Mouse (Mus musculus) limb, embryonic 15.5 days (tissue): ENCODE results near the gene Slc25a19. TPM values are rescaled to one million over a fixed set of nuclear protein-coding genes. Genes with fewer than 3 reads are reported as not detected.

Source experiments
- ATAC-seq: fragments of 200-750 bp; cut with Nextera tagmentation; 2 replicates; pipeline ENCODE4 v1.8.0; 2017; ENCODE audit warnings: low read depth, moderate TSS enrichment; ENCODE audit not compliant: insufficient number of reproducible peaks, low FRiP score, low TSS enrichment
- H3K27ac ChIP-seq: fragments of 300-500 bp; sonication (generic); 2 replicates; pipeline ENCODE4 v1.5.1; 2015; ENCODE audit warnings: moderate library complexity, mild to moderate bottlenecking, inconsistent platforms
- H3K27me3 ChIP-seq: fragments of 300-500 bp; sonication (generic); 2 replicates; pipeline ENCODE4 v1.6.1; 2015; ENCODE audit warnings: inconsistent platforms
- H3K36me3 ChIP-seq: fragments of 300-500 bp; sonication (generic); 2 replicates; pipeline ENCODE4 v1.6.1; 2015; ENCODE audit warnings: inconsistent platforms
- H3K4me1 ChIP-seq: fragments of 300-500 bp; sonication (generic); 2 replicates; pipeline ENCODE4 v1.6.1; 2015; ENCODE audit warnings: inconsistent platforms
- H3K4me2 ChIP-seq: fragments of 300-500 bp; sonication (generic); 2 replicates; pipeline ENCODE4 v1.6.1; 2015; ENCODE audit warnings: mild to moderate bottlenecking, inconsistent platforms
- H3K4me3 ChIP-seq: fragments of 300-500 bp; sonication (generic); 2 replicates; pipeline ENCODE4 v1.5.1; 2015; ENCODE audit warnings: mild to moderate bottlenecking, inconsistent platforms
- H3K9ac ChIP-seq: fragments of 300-500 bp; sonication (generic); 2 replicates; pipeline ENCODE4 v1.6.1; 2015; ENCODE audit warnings: inconsistent platforms
- H3K9me3 ChIP-seq: fragments of 300-500 bp; sonication (generic); 2 replicates; pipeline ENCODE4 v1.6.1; 2016; ENCODE audit warnings: inconsistent platforms
- WGBS: fragments of 180-500 bp; shearing (Covaris S2); methylation state at CpG from one replicate; pipeline ENCODE4 v1.1.7; 2015; 5-methylcytosine and 5-hydroxymethylcytosine counted together
- polyA plus RNA-seq: library from polyadenylated mRNA; unstranded; fragments of >200 nt; fragmentation: Nextera tagmentation; extraction: Ambion mirVana; gene quantifications from 2 replicates; pipeline ENCODE4 v1.2.1, GENCODE M21; 2015

The Slc25a19 gene
- polyA plus RNA-seq, 1 experiment from 2014 or later: 24.0 TPM

GRCm38 (mm10) chr11:115640311-115640828 lies 12.3 kb upstream of the Slc25a19 start:
- no peaks in the 10 kb centered on the region for H3K9me3 ChIP-seq
- H3K27ac ChIP-seq: no peak overlapping the region
- H3K4me2 ChIP-seq: no peak overlapping the region
- H3K9ac ChIP-seq: no peak overlapping the region
- no peak overlapping the region for H3K4me3 ChIP-seq
- 79% methylated on average over 3 of the region's 4 CpGs for WGBS
- H3K36me3 ChIP-seq: peaks cover 18% of the 10 kb centered on the region
- H3K27me3 ChIP-seq: no peaks in the 10 kb centered on the region
- ATAC-seq: no peak
- H3K4me1 ChIP-seq: no peaks in the 10 kb centered on the region

DNA sequence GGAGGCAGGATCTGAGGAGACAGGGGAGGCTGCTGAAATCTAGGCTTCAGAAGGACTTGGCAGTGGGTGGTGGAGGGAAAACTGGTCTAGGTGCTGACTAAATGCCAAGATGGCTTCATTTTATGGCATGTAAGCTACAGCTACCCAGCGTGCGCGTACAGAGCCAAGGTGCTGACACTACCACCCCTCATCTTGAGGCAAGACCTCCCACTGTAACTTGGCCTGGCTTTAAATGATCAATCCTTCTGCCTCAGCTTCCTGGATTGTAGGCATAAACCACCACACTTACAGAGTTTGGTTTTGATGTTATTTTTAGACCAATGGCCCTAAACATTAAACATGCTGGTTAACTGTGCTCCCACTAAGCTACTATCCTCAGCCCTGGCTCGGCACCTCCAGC lies 11.4 kb upstream of the Slc25a19 start:
- ATAC-seq: no peak
- no peak overlapping the region for H3K27ac ChIP-seq
- H3K9me3 ChIP-seq: no peaks in the 10 kb centered on the region
- H3K36me3 ChIP-seq: peaks cover 13% of the 10 kb centered on the region
- no peaks in the 10 kb centered on the region for H3K27me3 ChIP-seq
- no peak overlapping the region for H3K4me2 ChIP-seq
- H3K9ac ChIP-seq: no peak overlapping the region
- 70% methylated on average over 4 of the region's 4 CpGs for WGBS
- no peak overlapping the region for H3K4me3 ChIP-seq
- H3K4me1 ChIP-seq: no peaks in the 10 kb centered on the region

GRCm38 (mm10) chr11:115638498-115639409 lies 10.7 kb upstream of the Slc25a19 start:
- Histone ChIP-seq H3K4me2 (no peak overlapping the region), H3K9ac (no peak overlapping the region), H3K36me3 (peaks cover 7% of the 10 kb centered on the region; the same call in 1 of the 2 replicates), H3K27ac (no peak overlapping the region), H3K27me3 (no peaks in the 10 kb centered on the region), H3K4me1 (no peaks in the 10 kb centered on the region), H3K9me3 (no peaks in the 10 kb centered on the region), H3K4me3 (no peak overlapping the region)
- ATAC-seq: no peak
- WGBS: 76% methylated on average over 5 of the region's 5 CpGs

DNA sequence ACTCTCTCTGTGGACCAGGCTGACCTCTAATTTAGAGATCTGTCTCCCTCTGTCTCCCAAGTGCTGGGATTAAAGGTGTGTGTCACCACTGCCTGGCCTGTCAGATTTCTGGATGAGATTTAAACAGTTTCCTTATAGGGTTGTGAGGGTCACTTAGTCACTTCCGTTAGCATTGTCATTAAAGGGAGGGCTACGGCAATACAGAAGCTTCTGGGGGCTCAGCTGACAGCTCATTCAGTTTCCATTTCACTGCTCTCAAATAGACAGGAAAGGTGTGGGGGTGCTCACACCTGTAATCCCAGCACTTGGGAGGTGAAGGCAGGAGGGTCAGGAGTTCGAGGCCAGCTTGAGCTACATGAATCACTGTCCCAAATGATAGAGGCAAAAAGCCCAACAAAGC lies 8.9 kb upstream of the Slc25a19 start:
- Histone ChIP-seq H3K4me1 (no peaks in the 10 kb centered on the region), H3K4me2 (no peak overlapping the region), H3K27me3 (no peaks in the 10 kb centered on the region), H3K9me3 (no peaks in the 10 kb centered on the region), H3K9ac (no peak overlapping the region), H3K27ac (no peak overlapping the region), H3K4me3 (no peak overlapping the region), H3K36me3 (no peaks in the 10 kb centered on the region)
- no peak for ATAC-seq
- WGBS: 69% methylated on average over 3 of the region's 3 CpGs

- Histone ChIP-seq H3K36me3 (no peaks in the 10 kb centered on the region), H3K27ac (no peak overlapping the region), H3K27me3 (no peaks in the 10 kb centered on the region), H3K4me3 (no peak overlapping the region), H3K4me1 (0 out of 2 replicates have a peak, but pooled peaks cover 2% of the 10 kb centered on the region), H3K9me3 (no peaks in the 10 kb centered on the region), H3K4me2 (no peak overlapping the region), H3K9ac (no peak overlapping the region)
- 62% methylated on average over 8 of the region's 8 CpGs for WGBS
- ATAC-seq: no peak
These were observed 7.4 kb upstream of the Slc25a19 start for GRCm38 (mm10) chr11:115635484-115635883.

- no peak overlapping the region for H3K4me3 ChIP-seq
- no peaks in the 10 kb centered on the region for H3K36me3 ChIP-seq
- H3K9ac ChIP-seq: no peak overlapping the region
- no peak overlapping the region for H3K4me2 ChIP-seq
- H3K4me1 ChIP-seq: 0 out of 2 replicates have a peak, but pooled peaks cover 2% of the 10 kb centered on the region
- no peaks in the 10 kb centered on the region for H3K9me3 ChIP-seq
- WGBS: 84% methylated on average over 8 of the region's 8 CpGs
- no peak overlapping the region for H3K27ac ChIP-seq
- H3K27me3 ChIP-seq: no peaks in the 10 kb centered on the region
- no peak for ATAC-seq
These were observed 6.9 kb upstream of the Slc25a19 start for GRCm38 (mm10) chr11:115635041-115635440.

DNA sequence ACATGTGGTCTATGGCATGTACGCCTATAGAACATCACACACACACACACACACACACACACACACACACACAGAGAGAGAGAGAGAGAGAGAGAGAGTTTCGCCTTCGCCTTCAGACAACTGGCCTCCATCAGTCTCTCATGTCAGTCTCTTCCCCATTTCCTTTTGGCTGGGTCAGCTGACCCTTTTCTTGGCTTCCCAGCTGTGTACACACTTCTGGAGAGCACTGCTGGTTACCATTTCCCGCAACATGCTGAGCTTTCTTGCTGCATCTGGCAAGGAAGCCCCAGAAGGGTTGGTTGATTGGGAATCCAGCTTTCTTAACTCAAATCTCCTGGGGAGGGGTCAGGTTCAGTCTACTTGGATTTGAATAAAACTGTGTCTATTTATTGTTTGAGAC lies 6.0 kb upstream of the Slc25a19 start:
- ATAC-seq: no peak
- WGBS: 65% methylated on average over 4 of the region's 4 CpGs

GRCm38 (mm10) chr11:115632862-115633261 lies 4.8 kb upstream of the Slc25a19 start:
- Histone ChIP-seq H3K36me3 (no peaks in the 10 kb centered on the region), H3K4me1 (0 out of 2 replicates have a peak, but pooled peaks cover 2% of the 10 kb centered on the region), H3K4me3 (no peak overlapping the region), H3K9me3 (no peaks in the 10 kb centered on the region), H3K27me3 (no peaks in the 10 kb centered on the region), H3K27ac (no peak overlapping the region), H3K4me2 (no peak overlapping the region), H3K9ac (no peak overlapping the region)
- WGBS: 87% methylated on average over 10 of the region's 10 CpGs
- no peak for ATAC-seq

More for the DNA sequence above, 6.0 kb upstream of the Slc25a19 start:
- H3K27me3 ChIP-seq: no peaks in the 10 kb centered on the region
- H3K27ac ChIP-seq: no peak overlapping the region
- H3K36me3 ChIP-seq: no peaks in the 10 kb centered on the region
- 0 out of 2 replicates have a peak, but pooled peaks cover 2% of the 10 kb centered on the region for H3K4me1 ChIP-seq
- H3K9ac ChIP-seq: no peak overlapping the region
- no peak overlapping the region for H3K4me3 ChIP-seq
- H3K9me3 ChIP-seq: no peaks in the 10 kb centered on the region
- H3K4me2 ChIP-seq: no peak overlapping the region

DNA sequence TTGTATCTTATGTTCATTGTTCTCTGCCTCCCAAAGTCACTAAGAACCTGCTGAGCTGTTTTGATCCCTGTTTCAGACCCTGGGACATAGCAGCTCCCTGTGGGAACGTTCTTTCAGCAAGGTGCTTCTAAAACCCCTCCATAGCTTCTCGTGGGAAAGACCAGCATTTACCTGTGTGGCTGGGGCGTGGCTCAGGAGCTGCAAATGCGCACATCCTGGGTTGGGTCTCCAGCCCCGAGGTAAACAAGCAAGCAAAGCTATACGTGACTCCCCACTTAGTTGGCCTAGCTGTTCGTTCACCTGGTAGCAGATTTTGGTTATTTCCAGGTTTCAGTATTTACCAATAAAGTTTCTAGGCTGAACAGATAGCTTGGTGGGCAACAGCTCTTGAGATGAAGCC lies 4.2 kb upstream of the Slc25a19 start:
- 70% methylated on average over 7 of the region's 7 CpGs for WGBS
- H3K27me3 ChIP-seq: no peaks in the 10 kb centered on the region
- H3K27ac ChIP-seq: no peak overlapping the region
- no peak for ATAC-seq
- H3K9ac ChIP-seq: no peak overlapping the region
- H3K36me3 ChIP-seq: no peaks in the 10 kb centered on the region
- H3K4me1 ChIP-seq: peaks cover 8% of the 10 kb centered on the region
- no peak overlapping the region for H3K4me2 ChIP-seq
- H3K9me3 ChIP-seq: no peaks in the 10 kb centered on the region
- H3K4me3 ChIP-seq: no peak overlapping the region

DNA sequence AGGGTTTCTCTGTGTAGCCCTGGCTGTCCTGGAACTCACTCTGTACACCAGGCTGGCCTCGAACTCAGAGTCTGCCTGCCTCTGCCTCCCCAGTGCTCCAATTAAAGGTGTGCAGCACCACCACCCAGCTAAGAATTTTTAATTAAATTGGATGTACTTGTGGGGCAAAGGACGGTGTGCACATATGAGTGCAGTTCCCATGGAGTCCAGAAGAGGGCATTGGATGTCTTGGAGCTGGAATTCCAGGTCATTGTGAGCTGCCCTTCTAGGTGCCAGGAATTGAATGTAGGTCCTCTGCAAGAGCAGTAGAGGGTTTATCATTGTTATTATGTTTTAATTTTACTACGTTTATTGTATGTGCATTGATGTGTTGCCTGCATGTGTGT lies 3.4 kb upstream of the Slc25a19 start:
- Histone ChIP-seq H3K4me2 (no peak overlapping the region), H3K4me1 (peaks cover 13% of the 10 kb centered on the region), H3K36me3 (no peaks in the 10 kb centered on the region), H3K9me3 (no peaks in the 10 kb centered on the region), H3K27ac (no peak overlapping the region), H3K27me3 (no peaks in the 10 kb centered on the region), H3K4me3 (no peak overlapping the region), H3K9ac (no peak overlapping the region)
- WGBS: 28% methylated on average over 3 of the region's 3 CpGs
- ATAC-seq: no peak

GRCm38 (mm10) chr11:115630532-115631504 lies 2.7 kb upstream of the Slc25a19 start:
- H3K9ac ChIP-seq: no peak overlapping the region
- H3K9me3 ChIP-seq: no peaks in the 10 kb centered on the region
- 50% methylated on average over 16 of the region's 16 CpGs for WGBS
- H3K27ac ChIP-seq: no peak overlapping the region
- H3K36me3 ChIP-seq: no peaks in the 10 kb centered on the region
- ATAC-seq: no peak
- H3K4me2 ChIP-seq: no peak overlapping the region
- H3K27me3 ChIP-seq: no peaks in the 10 kb centered on the region
- peaks cover 18% of the 10 kb centered on the region for H3K4me1 ChIP-seq
- no peak overlapping the region for H3K4me3 ChIP-seq
